Mouse (Mus musculus): ENCODE data around the gene Xpo5. TPM values are rescaled to one million over a fixed set of nuclear protein-coding genes. Genes with fewer than 3 reads are reported as not detected.
A peak's percentile ranks its signal among the peaks of the same experiment; 100 is the strongest.

Xpo5 gene
- polyA plus RNA-seq, 1 experiment from 2014 or later, result 60.6 TPM

GRCm38 (mm10) chr17:46277586-46277985, 75.0 kb downstream of the Xpo5 start:
- H3K9me3 ChIP-seq (ENCODE audit: control insufficient read depth, low read length), result no peaks in the 10 kb centered on the region
- 72% methylated on average over 4 of the region's 4 CpGs for WGBS
- H3K4me1 ChIP-seq (replicated peaks; ENCODE audit: control insufficient read depth, insufficient read depth, low read length), result 0 out of 2 replicates have a peak, but pooled peaks cover 2% of the 10 kb centered on the region
- H3K4me3 ChIP-seq (ENCODE audit: low read depth, low read length), result no peak overlapping the region
- ATAC-seq (ENCODE audit: low FRiP score) (no peak), DNase-seq (ENCODE audit: low spot score) (no peak)
- no peaks in the 10 kb centered on the region for H3K36me3 ChIP-seq (ENCODE audit: control insufficient read depth, insufficient read depth, low read length)
- H3K27me3 ChIP-seq (ENCODE audit: control insufficient read depth, insufficient read depth, low read length), result no peaks in the 10 kb centered on the region
- H3K4me2 ChIP-seq (replicated peaks; ENCODE audit: low read depth, low read length), result no peak overlapping the region
- H3K9ac ChIP-seq (ENCODE audit: low read depth, low read length), result no peak overlapping the region
- H3K27ac ChIP-seq (ENCODE audit: low read depth, low read length), result no peak overlapping the region

- no peak for DNase-seq (ENCODE audit: low spot score)
- no peaks in the 10 kb centered on the region for H3K27me3 ChIP-seq (ENCODE audit: control insufficient read depth, insufficient read depth, low read length)
- H3K4me2 ChIP-seq (replicated peaks; ENCODE audit: low read depth, low read length), result no peak overlapping the region
- H3K4me1 ChIP-seq (replicated peaks; ENCODE audit: control insufficient read depth, insufficient read depth, low read length), result 0 out of 2 replicates have a peak, but pooled peaks cover 2% of the 10 kb centered on the region
- no peak overlapping the region for H3K4me3 ChIP-seq (ENCODE audit: low read depth, low read length)
- no peak overlapping the region for H3K9ac ChIP-seq (ENCODE audit: low read depth, low read length)
- H3K9me3 ChIP-seq (ENCODE audit: control insufficient read depth, low read length), result no peaks in the 10 kb centered on the region
- WGBS, result 90% methylated on average over 12 of the region's 12 CpGs
- no peak for ATAC-seq (ENCODE audit: low FRiP score)
- H3K36me3 ChIP-seq (ENCODE audit: control insufficient read depth, insufficient read depth, low read length), result no peaks in the 10 kb centered on the region
- H3K27ac ChIP-seq (ENCODE audit: low read depth, low read length), result no peak overlapping the region
Measured at GRCm38 (mm10) chr17:46278011-46278765, 75.6 kb downstream of the Xpo5 start.

- ATAC-seq (ENCODE audit: low FRiP score) (peak; percentile 97), DNase-seq (ENCODE audit: low spot score) (peak; percentile 93)
- WGBS, result under 1% methylated on average over 36 of the region's 37 CpGs
- H3K27me3 ChIP-seq (ENCODE audit: control insufficient read depth, insufficient read depth, low read length), result no peaks in the 10 kb centered on the region
- H3K4me1 ChIP-seq (replicated peaks; ENCODE audit: control insufficient read depth, insufficient read depth, low read length), result 0 out of 2 replicates have a peak, but pooled peaks cover 2% of the 10 kb centered on the region
- H3K4me3 ChIP-seq (ENCODE audit: low read depth, low read length), result peak within 1 kb of the TSS; percentile 79
- H3K9ac ChIP-seq (ENCODE audit: low read depth, low read length), result peak within 1 kb of the TSS; percentile 79
- H3K27ac ChIP-seq (ENCODE audit: low read depth, low read length), result peak within 1 kb of the TSS; percentile 59
- H3K9me3 ChIP-seq (ENCODE audit: control insufficient read depth, low read length), result no peaks in the 10 kb centered on the region
- peak within 1 kb of the TSS; percentile 93 for H3K4me2 ChIP-seq (replicated peaks; ENCODE audit: low read depth, low read length)
- no peaks in the 10 kb centered on the region for H3K36me3 ChIP-seq (ENCODE audit: control insufficient read depth, insufficient read depth, low read length)
Measured at GRCm38 (mm10) chr17:46282483-46283123, 80.0 kb downstream of the Xpo5 start, which contains the start of gene Tjap1. Gene Tjap1 (minus strand): TSS chr17:46283026.

GRCm38 (mm10) chr17:46283140-46283539, 80.6 kb downstream of the Xpo5 start:
- Histone ChIP-seq H3K27ac (ENCODE audit: low read depth, low read length) (no peak overlapping the region), H3K9me3 (ENCODE audit: control insufficient read depth, low read length) (no peaks in the 10 kb centered on the region), H3K4me1 (replicated peaks; ENCODE audit: control insufficient read depth, insufficient read depth, low read length) (0 out of 2 replicates have a peak, but pooled peaks cover 2% of the 10 kb centered on the region), H3K4me2 (replicated peaks; ENCODE audit: low read depth, low read length) (peak overlapping the region; percentile 93), H3K9ac (ENCODE audit: low read depth, low read length) (0 out of 2 replicates have a peak overlapping the region, but pooled peaks have one; percentile 11), H3K36me3 (ENCODE audit: control insufficient read depth, insufficient read depth, low read length) (no peaks in the 10 kb centered on the region), H3K4me3 (ENCODE audit: low read depth, low read length) (peak overlapping the region; percentile 79), H3K27me3 (ENCODE audit: control insufficient read depth, insufficient read depth, low read length) (no peaks in the 10 kb centered on the region)
- DNase-seq (ENCODE audit: low spot score) (no peak), ATAC-seq (ENCODE audit: low FRiP score) (peak; percentile 69)
- 25% methylated on average over 9 of the region's 9 CpGs for WGBS

- 0 out of 2 replicates have a peak, but pooled peaks cover 2% of the 10 kb centered on the region for H3K4me1 ChIP-seq (replicated peaks; ENCODE audit: control insufficient read depth, insufficient read depth, low read length)
- DNase-seq (ENCODE audit: low spot score) (no peak), ATAC-seq (ENCODE audit: low FRiP score) (no peak)
- H3K27me3 ChIP-seq (ENCODE audit: control insufficient read depth, insufficient read depth, low read length), result no peaks in the 10 kb centered on the region
- no peak overlapping the region for H3K4me3 ChIP-seq (ENCODE audit: low read depth, low read length)
- H3K9ac ChIP-seq (ENCODE audit: low read depth, low read length), result no peak overlapping the region
- no peak overlapping the region for H3K27ac ChIP-seq (ENCODE audit: low read depth, low read length)
- 83% methylated on average over 8 of the region's 8 CpGs for WGBS
- H3K36me3 ChIP-seq (ENCODE audit: control insufficient read depth, insufficient read depth, low read length), result no peaks in the 10 kb centered on the region
- H3K4me2 ChIP-seq (replicated peaks; ENCODE audit: low read depth, low read length), result no peak overlapping the region
- no peaks in the 10 kb centered on the region for H3K9me3 ChIP-seq (ENCODE audit: control insufficient read depth, low read length)
Measured at GRCm38 (mm10) chr17:46283911-46284310, 81.3 kb downstream of the Xpo5 start.

- Histone ChIP-seq H3K36me3 (ENCODE audit: control insufficient read depth, insufficient read depth, low read length) (no peaks in the 10 kb centered on the region), H3K27me3 (ENCODE audit: control insufficient read depth, insufficient read depth, low read length) (no peaks in the 10 kb centered on the region), H3K4me1 (replicated peaks; ENCODE audit: control insufficient read depth, insufficient read depth, low read length) (0 out of 2 replicates have a peak, but pooled peaks cover 2% of the 10 kb centered on the region), H3K4me2 (replicated peaks; ENCODE audit: low read depth, low read length) (no peak overlapping the region), H3K27ac (ENCODE audit: low read depth, low read length) (no peak overlapping the region), H3K4me3 (ENCODE audit: low read depth, low read length) (no peak overlapping the region), H3K9me3 (ENCODE audit: control insufficient read depth, low read length) (no peaks in the 10 kb centered on the region), H3K9ac (ENCODE audit: low read depth, low read length) (no peak overlapping the region)
- DNase-seq (ENCODE audit: low spot score) (peak; percentile 16), ATAC-seq (ENCODE audit: low FRiP score) (no peak)
- WGBS, result 41% methylated on average over 7 of the region's 7 CpGs
Measured at GRCm38 (mm10) chr17:46284653-46285052, 82.1 kb downstream of the Xpo5 start.

- Histone ChIP-seq H3K9ac (ENCODE audit: low read depth, low read length) (no peak overlapping the region), H3K27ac (ENCODE audit: low read depth, low read length) (no peak overlapping the region), H3K4me1 (replicated peaks; ENCODE audit: control insufficient read depth, insufficient read depth, low read length) (0 out of 2 replicates have a peak, but pooled peaks cover 2% of the 10 kb centered on the region), H3K4me2 (replicated peaks; ENCODE audit: low read depth, low read length) (no peak overlapping the region), H3K9me3 (ENCODE audit: control insufficient read depth, low read length) (no peaks in the 10 kb centered on the region), H3K4me3 (ENCODE audit: low read depth, low read length) (no peak overlapping the region), H3K27me3 (ENCODE audit: control insufficient read depth, insufficient read depth, low read length) (no peaks in the 10 kb centered on the region), H3K36me3 (ENCODE audit: control insufficient read depth, insufficient read depth, low read length) (no peaks in the 10 kb centered on the region)
- DNase-seq (ENCODE audit: low spot score) (no peak), ATAC-seq (ENCODE audit: low FRiP score) (no peak)
- WGBS, result 77% methylated on average over 6 of the region's 6 CpGs
Measured at GRCm38 (mm10) chr17:46285407-46285806, 82.8 kb downstream of the Xpo5 start.

- 52% methylated on average over 11 of the region's 11 CpGs for WGBS
- Histone ChIP-seq H3K4me1 (replicated peaks; ENCODE audit: control insufficient read depth, insufficient read depth, low read length) (no peaks in the 10 kb centered on the region), H3K9me3 (ENCODE audit: control insufficient read depth, low read length) (no peaks in the 10 kb centered on the region), H3K4me3 (ENCODE audit: low read depth, low read length) (no peak overlapping the region), H3K9ac (ENCODE audit: low read depth, low read length) (no peak overlapping the region), H3K27me3 (ENCODE audit: control insufficient read depth, insufficient read depth, low read length) (no peaks in the 10 kb centered on the region), H3K4me2 (replicated peaks; ENCODE audit: low read depth, low read length) (no peak overlapping the region), H3K36me3 (ENCODE audit: control insufficient read depth, insufficient read depth, low read length) (no peaks in the 10 kb centered on the region), H3K27ac (ENCODE audit: low read depth, low read length) (no peak overlapping the region)
- ATAC-seq (ENCODE audit: low FRiP score), result no peak
- peak; percentile 18 for DNase-seq (ENCODE audit: low spot score)
Measured at GRCm38 (mm10) chr17:46287678-46288095, 85.1 kb downstream of the Xpo5 start.

All from hindbrain, embryonic 11.5 days (tissue).